Mouse (Mus musculus) brain, embryonic 18.5 days (tissue): ENCODE results near the gene Cbr2.
"Not testable (repeated sequence)": the region's sequence is repeated elsewhere in the genome, so short reads cannot be mapped to it uniquely, and the experiment has no call there.

Experiments
- DNase-seq: peaks from one replicate; pipeline ENCODE4 v3.0.0-alpha.2; 2012; ENCODE audit warnings: low read depth, low spot score

The Cbr2 gene

GRCm38 (mm10) chr11:120731858-120732680, at the start of gene Cbr2:
Gene Cbr2 (minus strand): TSS chr11:120732114.
- DNase-seq = no peak

- DNase-seq = not testable (repeated sequence)
These were observed 49.4 kb upstream of the Cbr2 start for GRCm38 (mm10) chr11:120781361-120781760.

GRCm38 (mm10) chr11:120779876-120780275, 48.0 kb upstream of the Cbr2 start:
- no peak for DNase-seq

DNA sequence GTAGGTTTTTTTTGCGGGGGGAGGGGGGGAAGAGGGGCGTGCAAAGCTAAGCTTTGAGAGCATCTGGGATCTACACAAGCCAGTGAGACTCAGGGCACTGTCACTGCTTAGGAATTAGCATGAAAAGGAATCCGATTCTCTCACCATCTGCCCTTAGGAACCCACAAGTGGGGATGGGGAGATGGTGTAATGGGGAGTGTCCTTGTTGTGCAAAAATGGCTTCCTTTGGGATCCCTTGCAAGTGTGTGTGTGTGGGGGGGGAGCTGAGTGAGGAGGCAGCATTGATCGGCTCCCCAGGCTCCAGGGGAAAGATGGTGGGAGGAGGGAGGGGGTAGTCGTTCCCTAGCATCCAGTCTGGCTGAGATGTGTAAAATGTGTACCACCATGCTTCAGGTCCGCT, 45.2 kb upstream of the Cbr2 start:
- no peak for DNase-seq

DNA sequence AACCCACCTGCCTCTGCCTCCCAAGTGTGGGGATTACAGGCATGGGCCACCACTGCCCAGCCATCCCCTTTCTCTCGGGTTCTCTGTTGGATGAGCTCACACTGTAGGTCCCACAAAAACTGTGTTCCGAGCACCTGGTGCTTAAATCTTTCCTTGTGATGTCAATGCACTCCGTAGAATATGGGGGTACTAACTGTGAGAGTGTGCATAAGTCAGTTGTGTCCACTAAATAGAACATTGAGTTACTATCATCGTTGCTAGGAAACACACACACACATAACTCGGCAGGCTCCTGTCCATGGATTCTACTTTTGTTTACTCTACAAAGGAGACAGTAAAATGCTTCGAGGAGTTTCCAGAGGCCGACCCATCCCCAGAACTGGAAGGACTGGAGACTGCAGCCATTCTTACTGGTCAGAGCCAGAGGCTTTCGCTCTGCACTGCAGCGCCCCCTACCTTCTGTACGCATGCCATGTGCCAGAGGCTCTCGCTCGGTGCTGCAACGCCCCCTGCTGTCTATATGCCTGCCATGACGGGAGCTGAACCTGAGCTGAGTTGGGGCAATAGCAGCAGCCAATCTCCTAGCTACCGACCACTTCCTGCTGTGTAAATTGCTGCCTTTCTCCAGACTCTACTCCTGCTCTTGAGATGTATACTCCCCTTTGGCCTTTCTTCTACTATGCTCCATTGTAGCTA, 44.0 kb upstream of the Cbr2 start:
- peak; percentile 57 for DNase-seq

DNA sequence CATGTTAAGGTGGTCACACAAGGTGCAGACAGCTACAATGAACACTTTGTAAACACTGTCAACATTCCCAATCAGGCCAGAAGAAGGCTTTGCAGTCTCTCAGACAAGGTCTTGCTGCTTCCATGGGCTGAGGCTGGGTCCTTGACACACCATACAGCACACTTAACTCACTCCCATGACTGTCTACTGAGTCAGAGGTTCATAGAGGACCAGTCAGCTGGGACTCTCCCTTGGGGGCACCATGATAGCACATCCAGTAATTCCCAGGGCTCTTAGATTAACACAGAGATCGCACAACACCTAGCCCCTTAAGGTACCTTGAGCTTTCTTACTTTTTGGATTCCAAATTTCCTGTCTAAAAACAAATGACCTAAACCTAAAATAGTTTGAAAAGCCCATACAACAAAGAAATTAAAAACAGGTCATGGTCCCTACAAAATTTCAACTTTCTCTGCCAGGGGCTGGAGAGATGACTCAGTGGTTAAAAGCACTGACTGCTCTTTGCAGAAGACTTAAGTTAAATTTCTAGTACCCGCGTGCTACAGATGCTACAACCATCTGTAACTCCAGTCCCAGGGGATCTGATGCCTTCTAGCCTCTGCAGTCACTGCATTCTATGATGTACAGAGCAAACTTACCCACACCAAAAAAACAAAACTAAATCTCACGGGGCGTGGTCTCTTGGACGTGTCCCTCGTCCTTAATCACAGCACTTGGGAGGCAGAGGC, 41.7 kb upstream of the Cbr2 start:
- DNase-seq = no peak

GRCm38 (mm10) chr11:120772749-120773148, 40.8 kb upstream of the Cbr2 start:
- no peak for DNase-seq

GRCm38 (mm10) chr11:120768206-120768605, 36.3 kb upstream of the Cbr2 start:
- no peak for DNase-seq

- DNase-seq = not testable (repeated sequence)
These were observed 35.1 kb upstream of the Cbr2 start for GRCm38 (mm10) chr11:120767023-120767422.

DNA sequence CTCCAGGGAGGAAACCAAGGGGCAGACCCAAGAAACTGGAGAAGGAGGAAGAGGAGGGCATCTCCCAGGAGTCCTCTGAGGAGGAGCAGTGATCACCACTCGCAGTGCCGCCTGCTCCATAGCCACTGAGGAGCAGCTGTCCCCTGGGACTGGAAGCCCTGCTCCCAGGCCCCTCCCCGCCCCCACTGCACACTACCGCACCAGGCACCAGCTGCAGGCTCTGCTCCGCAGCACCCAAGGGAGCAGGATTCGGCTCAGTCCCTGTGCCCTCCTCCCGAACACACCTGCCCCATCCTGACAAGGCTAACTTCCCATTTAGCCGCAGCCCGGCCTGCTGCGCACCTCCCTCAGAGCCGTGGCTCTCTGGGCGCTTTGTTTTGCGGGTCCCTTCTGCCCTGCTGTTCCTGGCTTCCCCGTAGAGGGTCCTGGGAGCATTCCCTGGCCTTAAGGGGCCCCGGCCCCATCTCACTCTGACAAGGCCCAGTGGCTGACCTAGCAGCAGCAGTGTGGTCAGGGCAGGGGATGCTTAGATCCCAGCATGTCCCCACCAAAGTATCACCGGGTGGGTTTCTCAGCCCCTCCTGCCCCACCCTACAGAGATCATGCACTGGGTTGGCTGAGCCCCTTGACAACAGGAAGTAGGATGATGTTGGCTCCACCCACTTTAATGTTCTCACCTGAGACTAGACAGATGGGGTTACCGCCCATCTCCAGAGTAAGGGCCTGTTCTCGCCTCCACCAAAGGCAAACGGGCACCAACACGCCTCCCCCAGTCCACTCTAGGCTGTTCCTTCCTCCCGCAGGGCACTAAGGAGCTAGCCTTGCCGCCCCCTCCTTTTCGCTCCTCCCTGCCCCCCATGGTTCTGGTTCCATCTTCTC, 31.4 kb upstream of the Cbr2 start:
- DNase-seq = not testable (repeated sequence)

DNA sequence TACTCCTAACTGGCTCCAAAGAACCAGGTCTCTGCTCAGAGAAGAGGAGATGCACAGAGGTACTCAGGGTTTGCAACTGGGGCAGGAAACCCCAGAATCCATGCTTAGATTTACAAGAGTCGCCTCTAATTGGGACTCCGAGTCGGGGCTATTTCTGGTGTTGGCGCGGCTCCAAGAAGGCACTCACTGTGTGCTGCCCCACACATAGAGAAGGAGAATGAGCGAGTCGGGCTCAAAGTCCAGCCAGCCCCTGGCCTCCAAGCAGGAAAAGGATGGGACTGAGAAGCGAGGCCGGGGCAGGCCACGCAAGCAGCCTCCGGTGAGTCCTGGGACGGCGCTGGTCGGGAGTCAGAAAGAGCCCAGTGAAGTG, 30.7 kb upstream of the Cbr2 start, which contains the start of gene Hmga1b:
Hmga1b (plus strand) TSS at position 123 of the 370 bp plus-strand sequence.
- not testable (repeated sequence) for DNase-seq

- DNase-seq = no peak
These were observed 30.1 kb upstream of the Cbr2 start for GRCm38 (mm10) chr11:120761811-120762671.

GRCm38 (mm10) chr11:120760236-120760635, 28.3 kb upstream of the Cbr2 start:
- DNase-seq = no peak

DNA sequence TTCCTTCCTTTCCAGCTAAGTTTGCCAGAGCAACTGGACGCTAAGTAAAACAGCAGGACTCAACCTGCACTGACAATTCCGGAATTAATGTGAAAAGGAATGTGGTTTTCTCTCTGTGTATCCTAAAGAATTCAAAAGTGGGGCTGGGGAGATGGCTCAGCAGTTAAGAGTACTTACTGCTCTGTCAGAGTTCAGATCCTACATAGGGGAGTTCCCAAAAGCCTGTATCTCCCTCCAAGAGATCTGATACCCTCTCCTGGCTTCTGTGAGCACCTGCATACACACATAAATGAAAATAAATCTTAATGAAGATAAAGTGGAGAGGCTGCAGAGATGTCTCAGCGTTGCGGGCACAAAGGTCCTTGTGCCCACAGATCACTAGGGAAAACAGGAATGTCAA, 19.7 kb upstream of the Cbr2 start:
- DNase-seq = no peak

- no peak for DNase-seq
These were observed 17.5 kb upstream of the Cbr2 start for GRCm38 (mm10) chr11:120749430-120749829.

DNA sequence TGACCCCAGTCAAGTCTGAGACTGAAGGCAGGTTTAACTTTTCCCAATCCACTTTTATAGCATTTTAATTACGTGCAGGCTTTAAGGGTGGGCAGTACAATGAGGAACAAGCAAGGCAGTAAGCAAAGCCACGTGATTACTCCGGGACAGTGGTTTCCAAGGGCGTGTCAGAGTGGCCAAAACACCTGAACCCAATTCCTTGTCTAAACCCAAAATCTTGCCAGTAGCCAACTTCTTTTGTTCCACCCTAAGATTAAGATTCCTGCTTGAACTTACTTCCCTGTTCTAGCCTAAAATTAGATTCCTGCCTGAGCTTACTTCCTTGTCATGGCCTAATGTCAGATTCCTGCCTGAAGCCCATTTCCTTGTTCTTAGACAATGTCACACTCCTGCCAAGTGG, 16.1 kb upstream of the Cbr2 start:
- no peak for DNase-seq

- DNase-seq = no peak
These were observed 12.3 kb upstream of the Cbr2 start for GRCm38 (mm10) chr11:120744121-120744701.

- DNase-seq = no peak
These were observed 9.1 kb upstream of the Cbr2 start for GRCm38 (mm10) chr11:120740981-120741380.

DNA sequence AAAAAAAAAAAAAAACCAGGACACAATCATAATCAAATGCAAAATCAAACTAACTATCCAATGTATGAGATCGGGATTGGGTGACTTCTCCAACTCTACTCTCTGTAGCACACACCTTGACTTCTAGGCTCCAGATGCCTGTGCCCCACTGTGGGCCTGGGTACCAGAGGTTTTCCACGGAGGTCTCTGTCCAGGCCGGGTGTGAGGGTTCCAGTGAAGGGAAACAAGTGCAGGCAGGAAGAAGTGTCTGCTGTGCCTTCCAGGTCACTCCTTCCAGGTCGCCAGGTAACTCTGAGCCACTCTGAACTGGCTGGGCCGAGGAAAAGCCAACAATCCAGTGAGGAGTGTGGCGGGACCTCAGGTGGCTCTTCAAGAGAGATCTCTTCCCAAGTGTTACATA, 4.5 kb upstream of the Cbr2 start:
- no peak for DNase-seq

- no peak for DNase-seq
These were observed 1.6 kb upstream of the Cbr2 start for GRCm38 (mm10) chr11:120733521-120733920.
